Mouse (Mus musculus) cerebellum, adult 18-20 months (tissue): ENCODE results near the gene Chchd3.

Experiments
- DNase-seq, 2 experiments: peaks; one replicate each; pipeline ENCODE4 v3.0.0; 2021

Chchd3 gene

GRCm38 (mm10) chr6:33059735-33060576 lies at the start of gene Chchd3:
Chchd3 (minus strand) TSS chr6:33060260.
- peak; percentile 95 to 99 for DNase-seq

- no peak for DNase-seq
These were observed 44.6 kb upstream of the Chchd3 start for GRCm38 (mm10) chr6:33104661-33105060.

DNA sequence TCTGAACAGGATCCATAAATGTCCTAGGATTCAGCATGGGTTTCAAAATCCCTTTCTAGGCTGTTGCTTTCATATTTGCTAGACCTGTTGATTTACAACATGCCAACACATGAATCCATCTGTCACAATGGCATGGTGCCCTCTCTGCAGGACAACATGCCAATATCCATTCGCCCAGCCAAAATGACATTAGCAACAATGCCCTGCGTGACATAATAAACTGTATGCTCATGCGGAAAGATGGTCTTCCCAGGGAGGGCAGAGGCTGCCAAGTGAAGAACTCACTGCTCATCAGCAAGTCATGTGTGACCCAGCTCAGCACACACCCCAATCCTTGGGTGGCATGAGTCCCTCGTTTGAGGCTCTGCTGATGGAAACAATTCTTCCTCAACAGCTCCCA lies 38.8 kb upstream of the Chchd3 start:
- peak; percentile 66 to 81 for DNase-seq

DNA sequence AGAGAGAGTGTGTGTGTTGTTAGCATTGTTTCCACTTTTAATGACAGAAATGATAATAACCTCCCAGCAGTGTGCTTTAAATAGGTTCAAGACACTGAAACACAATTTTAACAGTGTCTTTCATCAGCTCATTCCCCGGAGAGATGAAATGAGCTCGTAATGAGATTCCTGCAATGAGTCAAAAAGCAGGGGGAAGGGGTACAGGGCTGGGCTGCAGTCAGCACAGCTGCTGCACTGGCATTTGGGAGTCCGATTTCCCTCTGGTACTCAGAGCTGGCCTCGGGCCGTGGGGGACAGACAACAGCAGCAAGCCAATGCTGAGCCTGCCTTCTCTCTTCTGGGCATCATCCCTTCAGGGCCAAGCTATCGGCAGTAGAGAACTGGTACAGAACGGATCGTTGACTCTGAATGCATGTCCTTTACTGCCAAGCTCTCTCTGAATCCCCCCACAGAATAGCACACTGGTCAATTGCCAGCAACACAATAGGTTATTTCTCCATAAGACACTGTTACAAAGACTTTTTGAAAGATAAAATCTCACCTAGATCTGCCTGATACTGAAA lies 34.7 kb upstream of the Chchd3 start:
- DNase-seq: no peak

- no peak for DNase-seq
These were observed 20.1 kb upstream of the Chchd3 start for GRCm38 (mm10) chr6:33080186-33080585.

GRCm38 (mm10) chr6:33078260-33078936 lies 18.3 kb upstream of the Chchd3 start:
- no peak for DNase-seq

DNA sequence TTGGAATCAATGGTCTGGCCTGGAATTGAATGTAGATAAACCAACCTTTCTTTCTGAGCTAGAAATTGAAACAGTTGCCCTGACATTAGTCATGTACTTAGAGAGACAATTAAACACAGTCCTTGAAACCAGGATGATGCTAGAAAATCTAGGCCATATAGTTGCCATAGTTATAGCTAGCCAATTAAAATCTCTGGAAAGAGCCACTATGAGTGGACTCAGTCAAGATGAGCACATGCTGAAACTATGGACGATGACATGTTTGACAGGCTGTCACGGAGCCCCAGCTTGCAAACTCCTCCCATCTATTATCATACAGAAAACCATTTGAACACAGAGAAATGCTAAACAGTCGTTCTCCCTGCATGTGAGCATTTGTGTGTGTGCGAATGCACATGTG lies 6.4 kb upstream of the Chchd3 start:
- no peak for DNase-seq

- DNase-seq: peak; percentile 18 to 22
These were observed 784 bp downstream of the Chchd3 start for GRCm38 (mm10) chr6:33059276-33059675.

GRCm38 (mm10) chr6:33056392-33056791 lies 3.7 kb downstream of the Chchd3 start:
- no peak for DNase-seq

DNA sequence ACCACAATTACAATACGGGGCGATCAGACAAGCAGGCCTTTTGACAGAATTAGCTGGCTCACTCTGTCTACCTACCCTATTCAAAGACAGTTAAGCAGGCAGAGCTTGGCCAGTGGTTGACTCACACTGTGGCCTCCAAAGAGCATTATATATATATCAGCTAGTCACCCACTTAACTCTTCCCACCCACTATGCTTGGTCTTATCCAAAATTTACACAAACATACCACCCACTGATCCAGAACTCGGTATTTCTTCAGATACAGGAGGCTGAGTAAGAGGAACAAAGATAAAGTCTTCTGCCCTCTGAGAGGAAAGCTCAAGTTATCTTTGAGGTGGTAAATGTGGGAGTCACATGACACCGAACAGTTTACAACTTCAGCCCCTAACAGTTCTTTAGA lies 4.4 kb downstream of the Chchd3 start:
- DNase-seq: no peak

DNA sequence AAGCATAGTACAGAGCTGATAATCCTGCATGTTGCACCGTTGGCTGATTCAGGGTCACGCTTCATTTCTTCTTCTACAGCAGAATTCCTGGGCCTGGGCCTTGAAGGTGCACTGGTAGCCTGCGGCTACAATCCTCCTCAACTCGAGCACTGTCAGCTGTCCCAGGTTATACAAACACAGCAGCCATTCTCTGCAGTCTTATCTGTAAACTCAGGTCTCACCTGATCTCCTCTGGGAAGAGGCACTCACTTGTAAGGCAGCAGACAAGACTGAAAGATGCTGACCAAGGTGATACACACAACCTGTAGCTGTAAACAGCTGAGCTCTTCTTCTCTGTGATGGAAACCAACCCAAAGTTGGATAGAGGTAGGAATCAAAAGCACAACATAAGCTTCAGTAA lies 5.1 kb downstream of the Chchd3 start:
- DNase-seq: no peak

- DNase-seq: no peak
These were observed 8.4 kb downstream of the Chchd3 start for GRCm38 (mm10) chr6:33051642-33052041.

GRCm38 (mm10) chr6:33049705-33050420 lies 10.2 kb downstream of the Chchd3 start:
- DNase-seq: no peak

GRCm38 (mm10) chr6:33043480-33043879 lies 16.6 kb downstream of the Chchd3 start:
- no peak for DNase-seq

DNA sequence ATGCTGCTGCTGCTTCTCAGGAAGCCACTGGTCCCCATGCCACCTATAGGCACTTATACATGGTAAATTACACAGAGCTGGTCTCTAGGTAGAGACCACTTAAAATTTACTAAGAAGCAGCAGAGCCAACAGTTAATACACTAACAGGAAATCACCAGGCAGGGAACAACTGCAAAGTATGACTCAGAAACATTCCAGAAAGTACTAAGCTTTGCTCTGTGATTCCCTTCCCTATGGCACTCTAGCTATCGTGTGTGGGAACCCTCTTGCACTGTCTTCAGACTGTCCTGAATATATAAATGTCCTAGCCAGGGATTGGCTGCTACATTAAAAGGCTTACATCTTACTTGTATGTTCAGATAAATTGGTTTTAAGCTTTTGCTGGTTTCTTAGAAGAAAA lies 17.2 kb downstream of the Chchd3 start:
- no peak for DNase-seq

- no peak for DNase-seq
These were observed 18.1 kb downstream of the Chchd3 start for GRCm38 (mm10) chr6:33041978-33042377.

- DNase-seq: no peak
These were observed 19.5 kb downstream of the Chchd3 start for GRCm38 (mm10) chr6:33040360-33041090.

- DNase-seq: no peak
These were observed 27.5 kb downstream of the Chchd3 start for GRCm38 (mm10) chr6:33032543-33032942.

GRCm38 (mm10) chr6:33031631-33032030 lies 28.4 kb downstream of the Chchd3 start:
- no peak for DNase-seq

- DNase-seq: no peak
These were observed 31.8 kb downstream of the Chchd3 start for GRCm38 (mm10) chr6:33028296-33028695.

DNA sequence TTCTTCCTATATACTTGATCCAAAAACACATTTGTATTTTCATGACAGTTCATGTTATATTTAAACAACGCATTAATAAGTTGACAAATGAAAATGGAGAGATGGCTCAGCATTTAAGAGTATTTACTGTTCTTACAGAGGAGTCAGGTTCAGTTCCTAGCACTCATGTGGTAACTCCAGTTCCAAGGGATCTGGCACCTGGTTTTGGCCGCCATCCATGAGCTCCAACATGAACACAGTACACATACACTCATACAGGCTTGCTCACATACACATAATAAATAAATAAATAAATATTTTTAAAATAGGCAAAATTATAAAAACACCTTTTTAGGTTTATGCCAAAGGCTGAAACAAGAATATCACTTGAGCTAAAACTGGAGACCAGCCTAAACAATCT lies 35.0 kb downstream of the Chchd3 start:
- no peak for DNase-seq

DNA sequence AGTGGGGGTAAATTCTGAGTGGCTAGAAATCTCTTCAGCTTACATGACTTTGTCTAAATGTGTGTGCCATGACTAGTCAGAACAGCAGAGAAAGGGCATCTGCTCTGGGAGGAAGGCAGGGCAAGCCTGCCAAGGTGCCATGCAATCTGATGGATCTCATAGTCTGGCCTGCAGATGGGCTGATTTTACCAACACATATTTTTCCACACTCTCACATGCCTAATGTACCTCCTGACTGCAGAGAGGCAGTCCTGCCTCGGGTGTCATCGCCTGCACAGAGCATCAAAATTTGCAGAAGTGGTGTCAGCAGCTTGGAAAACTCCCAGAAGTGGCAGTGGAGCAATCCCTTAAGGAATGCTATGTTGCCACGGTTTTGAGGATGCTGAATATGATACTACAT lies 55.5 kb downstream of the Chchd3 start:
- peak; percentile 53 to 69 for DNase-seq

DNA sequence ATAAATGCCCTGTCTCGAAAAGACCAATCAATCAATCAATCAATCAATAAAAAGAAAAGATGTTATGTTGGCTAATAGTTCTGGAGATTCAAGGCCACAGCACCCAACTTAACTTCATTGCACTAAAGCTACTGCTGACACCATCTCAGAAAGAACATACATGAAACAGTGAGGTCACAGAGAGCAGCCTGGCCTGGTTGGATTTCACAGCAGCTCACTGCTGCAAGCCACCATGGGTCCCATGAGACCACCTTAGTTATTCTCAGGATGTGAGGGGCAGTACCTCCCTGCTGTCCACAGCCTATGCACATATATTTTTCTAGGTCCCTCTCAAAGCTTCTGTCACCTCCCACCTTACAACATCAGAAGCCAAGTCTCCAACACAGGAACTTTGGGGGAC lies 57.1 kb downstream of the Chchd3 start:
- no peak for DNase-seq
